Mouse (Mus musculus) bone marrow macrophage, adult 2 months (primary cell): Measurements from ENCODE around the gene Erc1.

Source experiments
- CTCF ChIP-seq: IDR thresholded peaks from 2 replicates; pipeline ENCODE4 v1.5.1; 2012; ENCODE audit warnings: low read depth, mild to moderate bottlenecking, low read length, moderate library complexity
- POLR2A ChIP-seq: IDR thresholded peaks from 2 replicates; pipeline ENCODE4 v1.6.1; 2012; ENCODE audit warnings: mild to moderate bottlenecking, low read depth, low read length, borderline replicate concordance

- TF ChIP-seq CTCF: no peak
- no peak for TF ChIP-seq POLR2A
These were observed 29.4 kb downstream of the Erc1 start for GRCm38 (mm10) chr6:119818541-119818940.
